Mouse (Mus musculus): ENCODE measurements at regions not wholly inside any gene's neighbourhood (a gene's known extent, or its start where the extent isn't known, plus 50 kb on each side); places are given as distances from the start of the nearest gene placed in this dataset.

DNA sequence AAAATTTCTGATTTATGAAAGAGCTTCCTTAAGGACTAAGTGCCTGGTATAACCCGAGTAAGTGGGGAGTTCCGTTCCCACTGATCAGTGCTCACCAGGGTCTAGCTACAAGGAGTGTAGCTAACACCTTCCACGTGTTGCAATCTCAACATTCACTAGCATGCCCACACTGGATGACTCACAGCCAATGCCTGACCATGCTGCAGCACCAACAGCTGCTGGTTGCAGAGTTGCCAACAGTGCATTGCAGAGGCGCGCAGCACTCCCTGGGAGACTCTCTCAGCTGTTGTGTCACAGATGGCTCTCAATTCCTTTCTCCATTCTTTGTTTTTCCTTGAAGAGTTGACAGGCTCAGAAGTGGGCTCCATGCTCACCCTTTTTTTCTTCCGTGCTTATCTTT is 787.5 kb upstream of the Tenm3 start:
- no peak for DNase-seq (ENCODE audit: extremely low spot score, low read depth, low spot score)

DNA sequence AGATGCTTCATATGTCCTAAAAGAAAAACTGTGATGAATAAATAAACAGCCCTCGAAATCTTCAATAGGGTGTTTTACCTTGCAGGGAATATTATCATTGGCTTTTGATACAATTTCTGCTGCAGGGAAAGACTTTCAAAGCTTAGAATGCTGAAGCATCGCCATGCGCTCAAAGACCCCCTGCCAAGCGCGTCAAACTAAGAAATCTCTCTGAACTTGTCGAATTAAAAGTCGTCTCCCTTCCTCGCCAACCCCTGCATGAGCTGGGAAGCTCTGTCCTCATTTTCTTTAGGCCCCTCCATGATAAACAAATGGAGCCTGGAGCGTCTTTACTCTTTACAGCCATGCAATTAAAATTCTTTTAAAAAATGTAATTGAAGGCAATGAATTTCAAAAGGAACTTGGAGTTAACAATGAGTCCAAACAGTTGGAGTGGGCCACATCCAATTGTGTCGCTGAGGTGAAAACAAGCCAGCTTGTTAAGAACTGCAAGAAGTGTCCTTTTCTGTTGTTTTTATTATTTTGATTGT is 784.3 kb upstream of the Tenm3 start:
- DNase-seq (ENCODE audit: extremely low spot score, low read depth, low spot score) = no peak

DNA sequence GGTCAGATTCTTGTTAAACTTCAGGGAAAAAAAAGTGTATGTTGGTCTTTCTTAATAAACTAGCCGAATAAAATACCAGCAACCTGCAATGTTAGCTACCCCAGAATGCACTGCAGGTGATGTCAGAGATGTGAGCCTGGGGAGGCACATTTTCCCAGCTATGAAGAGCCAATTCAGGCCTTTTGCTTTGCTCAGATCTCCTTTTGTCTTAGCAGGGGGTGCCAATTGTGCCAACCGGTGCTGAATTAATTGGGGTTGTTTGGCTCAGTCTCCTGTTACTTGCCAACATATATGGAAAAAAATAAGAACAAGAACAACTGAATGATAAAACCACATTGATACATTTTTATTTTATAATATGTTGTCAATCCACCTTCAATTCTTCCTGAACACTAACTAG is 751.8 kb upstream of the Tenm3 start:
- DNase-seq (ENCODE audit: extremely low spot score, low read depth, low spot score) = no peak

DNA sequence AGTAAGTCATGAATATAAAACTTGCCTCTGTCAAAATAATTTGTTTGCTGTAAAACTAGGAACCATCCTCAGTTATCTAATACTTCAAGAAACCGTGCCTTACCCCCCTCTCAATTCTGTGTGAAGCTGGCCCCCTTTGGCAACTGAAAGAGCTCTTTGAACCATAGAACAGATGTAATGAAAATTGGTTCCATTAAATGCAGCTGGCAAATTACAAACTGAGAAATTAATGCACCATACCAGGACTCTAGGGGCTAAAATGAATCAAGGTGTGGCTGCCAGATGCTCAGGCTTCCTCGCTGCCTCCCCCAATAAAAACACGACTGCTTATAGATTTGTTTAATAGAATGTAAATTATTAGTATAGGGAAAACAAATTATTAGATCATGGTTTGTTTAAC is 723.7 kb upstream of the Tenm3 start:
- DNase-seq (ENCODE audit: extremely low spot score, low read depth, low spot score) = no peak

DNA sequence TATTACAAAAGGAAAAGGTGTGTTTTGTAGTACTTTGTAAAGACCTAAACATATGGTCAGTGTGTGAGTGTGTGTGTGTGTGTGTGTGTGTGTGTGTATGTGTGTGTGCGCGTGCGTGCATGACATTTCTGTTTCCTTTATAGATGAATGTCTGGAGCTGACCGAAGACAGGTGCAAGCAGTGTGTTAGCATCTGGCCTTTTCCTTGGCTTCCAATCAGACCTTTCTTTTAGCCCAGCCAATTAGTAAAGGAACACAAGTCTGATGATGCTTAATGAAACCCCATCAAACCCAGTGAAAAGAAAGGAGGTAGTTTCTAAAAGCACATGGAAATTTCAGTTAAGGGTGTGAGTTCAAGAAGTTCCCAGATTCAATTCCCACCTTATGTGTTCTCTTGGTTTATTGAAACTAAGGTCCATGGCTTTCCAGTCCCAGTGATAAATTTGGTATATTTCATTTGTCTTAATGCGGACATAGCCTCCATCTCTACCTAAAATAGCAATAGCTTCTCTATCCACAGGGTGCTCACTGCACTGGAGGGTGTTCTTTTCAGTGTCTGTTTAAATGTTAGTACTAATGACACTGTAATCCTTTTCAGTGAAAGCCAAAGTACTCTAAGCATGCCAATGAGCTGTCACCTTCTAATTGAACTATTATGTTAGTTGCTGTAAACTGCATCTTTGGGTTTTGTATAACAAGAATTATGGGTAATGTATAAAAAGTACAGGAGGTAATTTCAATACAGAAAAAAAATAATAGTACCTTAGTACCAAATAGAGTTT is 719.9 kb upstream of the Tenm3 start:
- no peak for DNase-seq (ENCODE audit: extremely low spot score, low read depth, low spot score)

DNA sequence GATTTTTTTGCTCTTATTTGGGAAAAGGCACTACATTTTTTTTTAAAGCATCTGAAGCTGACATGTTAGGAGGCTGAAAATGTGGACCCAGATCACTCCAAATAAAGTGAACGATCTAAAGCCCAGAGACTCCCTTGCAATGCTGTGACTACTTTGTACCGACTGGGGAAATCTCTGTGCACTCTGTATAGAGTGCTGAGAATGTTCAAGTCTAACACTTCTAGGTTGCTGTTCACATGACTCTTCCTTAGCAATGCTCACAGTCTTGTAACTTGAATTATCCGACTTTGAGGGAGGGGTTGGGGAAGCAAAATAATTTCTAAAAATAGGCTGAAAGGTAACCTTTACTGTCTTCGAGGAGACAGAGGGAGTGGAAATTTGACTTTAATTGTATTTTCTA is 719.2 kb upstream of the Tenm3 start:
- no peak for DNase-seq (ENCODE audit: extremely low spot score, low read depth, low spot score)

DNA sequence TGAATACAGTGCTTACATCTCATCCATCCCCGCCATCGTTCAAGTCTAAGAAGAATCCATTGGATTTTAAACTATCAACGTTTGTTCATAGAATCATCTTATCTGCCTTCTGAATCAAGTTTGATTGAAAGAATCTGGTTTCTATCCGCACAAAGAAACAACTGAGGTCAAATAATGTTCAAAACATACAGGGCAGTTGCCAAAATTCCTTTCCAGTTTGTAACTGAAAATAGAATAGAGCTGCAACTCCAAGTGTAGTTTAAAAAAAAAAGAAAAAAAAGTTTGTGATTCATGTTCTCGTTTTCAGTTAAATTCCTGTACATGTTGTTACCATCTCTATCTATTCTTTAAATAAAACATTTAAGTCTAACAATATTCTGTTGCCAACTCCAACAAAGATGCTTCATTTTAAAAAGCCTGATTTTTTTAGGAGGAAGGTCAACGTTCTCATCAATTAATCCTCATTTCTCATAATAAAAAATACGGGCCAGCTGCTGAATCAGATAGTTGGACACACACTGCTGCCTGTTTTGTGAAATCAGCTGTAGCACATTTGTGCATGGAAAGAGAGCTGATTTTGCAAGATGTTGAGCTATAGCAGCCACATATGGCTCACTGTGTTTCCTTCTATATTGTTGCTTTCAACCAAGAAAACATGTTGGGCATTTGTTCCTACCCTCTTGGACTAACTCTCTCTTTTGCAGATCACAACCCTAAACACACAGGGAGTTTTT is 712.1 kb upstream of the Tenm3 start:
- DNase-seq (ENCODE audit: extremely low spot score, low read depth, low spot score) = no peak

DNA sequence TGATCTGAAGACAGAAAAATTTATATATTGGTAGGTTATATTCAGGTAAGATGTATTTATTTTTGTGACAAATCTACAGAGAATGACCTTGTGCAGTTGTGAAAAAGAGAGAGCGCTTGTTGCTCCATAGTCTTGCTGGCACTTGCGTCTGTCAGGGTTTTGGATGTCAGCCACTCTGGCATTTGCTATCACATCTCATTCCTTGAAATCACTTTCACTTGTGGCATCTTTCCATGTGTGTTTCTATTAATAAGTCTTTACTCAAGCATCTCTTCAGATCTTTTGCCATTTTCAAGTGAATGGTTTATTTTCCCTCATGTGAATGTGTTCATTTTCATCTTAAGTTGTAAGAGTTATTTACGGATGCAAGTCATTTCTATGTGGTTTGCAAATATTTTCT is 709.4 kb upstream of the Tenm3 start:
- no peak for DNase-seq (ENCODE audit: extremely low spot score, low read depth, low spot score)

DNA sequence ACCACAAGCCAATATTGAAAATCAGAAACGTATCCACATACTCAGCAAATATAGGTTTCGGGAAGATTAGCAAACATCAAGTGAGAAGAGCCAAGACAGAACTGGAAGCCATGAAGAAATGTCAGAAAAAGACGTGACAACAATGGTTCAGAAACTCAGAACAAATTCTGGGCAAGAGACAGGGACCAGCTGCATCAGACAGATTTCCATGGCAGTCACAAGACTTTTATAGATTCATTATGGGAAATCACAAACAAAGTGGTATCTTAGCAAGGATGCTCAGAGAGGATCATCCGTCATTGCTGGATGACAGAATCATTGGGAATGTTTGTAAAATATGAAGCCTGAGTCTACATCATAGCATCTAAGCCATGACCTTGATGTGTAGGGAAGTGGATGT is 699.6 kb upstream of the Tenm3 start:
- DNase-seq (ENCODE audit: extremely low spot score, low read depth, low spot score) = no peak

DNA sequence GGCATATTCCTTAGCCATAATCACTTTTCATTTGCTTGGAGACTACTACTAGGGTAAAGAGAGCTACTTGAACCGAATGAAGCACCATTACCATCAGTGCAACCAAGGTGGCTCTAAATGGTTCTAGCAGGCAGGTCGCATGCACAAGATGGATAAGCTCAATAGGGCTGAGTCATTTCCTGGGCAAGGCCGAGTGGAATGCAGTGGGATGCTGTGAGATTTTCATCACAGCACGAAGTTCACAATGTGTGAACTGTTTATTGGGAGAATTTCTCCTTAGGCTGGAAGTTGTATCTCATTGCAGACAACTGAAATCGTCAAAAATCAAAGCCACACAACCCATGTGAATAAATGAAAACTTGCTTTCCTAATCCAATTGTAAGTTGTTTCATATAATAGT is 697.6 kb upstream of the Tenm3 start:
- DNase-seq (ENCODE audit: extremely low spot score, low read depth, low spot score) = no peak

DNA sequence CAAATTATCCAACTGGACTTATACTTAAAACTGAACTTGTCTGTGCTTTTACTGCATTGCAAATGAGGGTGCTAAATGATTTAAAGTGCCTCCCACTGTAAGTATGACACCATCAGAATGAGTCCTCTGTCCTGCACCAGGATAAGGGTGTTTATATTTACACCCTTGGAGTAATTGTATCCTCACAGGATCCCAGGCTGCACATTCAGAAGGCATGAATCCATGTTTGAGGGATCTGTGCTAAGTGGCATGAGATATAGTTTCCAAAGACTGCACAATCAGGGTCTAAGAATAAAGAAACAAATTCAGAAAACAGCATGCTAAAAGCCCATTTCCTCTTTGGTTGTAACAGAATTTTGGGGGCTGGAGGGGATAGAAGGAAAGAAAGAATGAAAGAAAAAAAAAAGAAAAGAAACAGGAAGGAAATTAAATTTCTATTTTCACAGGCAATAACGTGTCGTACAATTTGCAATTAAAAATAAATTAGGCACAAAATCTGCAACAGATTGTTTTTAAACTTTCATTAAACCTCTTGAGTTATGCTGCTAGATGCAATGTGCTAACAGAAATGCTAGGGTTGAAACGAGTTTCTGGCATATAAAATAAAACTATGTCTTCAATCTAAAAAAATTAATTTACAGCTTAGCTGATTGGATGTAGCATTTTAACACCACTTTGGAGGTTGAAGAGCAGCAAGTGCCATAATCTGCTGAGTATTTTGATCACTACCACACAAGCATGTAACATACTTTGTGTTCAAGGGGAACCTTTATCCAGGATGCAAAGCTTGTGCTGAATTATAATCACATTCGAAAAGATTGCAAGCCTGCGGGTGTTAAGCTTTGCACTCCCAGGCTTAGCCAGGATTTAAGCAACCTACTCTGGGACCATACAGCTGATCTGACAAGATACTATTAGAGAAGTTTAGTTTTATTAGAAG is 689.9 kb upstream of the Tenm3 start:
- no peak for DNase-seq (ENCODE audit: extremely low spot score, low read depth, low spot score)

DNA sequence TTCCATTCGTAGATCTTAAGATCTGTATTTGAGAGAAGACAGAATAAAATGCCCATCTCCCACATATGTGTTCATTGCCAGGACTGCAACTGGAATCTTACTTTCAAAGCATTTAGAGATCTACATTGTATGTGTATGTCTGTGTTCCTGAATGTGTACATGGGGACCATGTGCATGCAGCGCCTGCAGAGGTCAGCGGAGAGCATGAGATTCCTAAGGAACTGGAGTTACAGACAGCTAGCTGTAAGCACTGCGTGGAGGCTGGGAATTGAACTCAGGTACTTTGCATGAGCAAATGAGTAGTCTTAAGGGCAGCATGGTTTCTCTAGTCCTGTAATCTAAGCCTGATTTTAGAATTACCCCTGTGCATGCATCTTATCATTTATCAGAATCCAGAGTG is 685.5 kb upstream of the Tenm3 start:
- no peak for DNase-seq (ENCODE audit: extremely low spot score, low read depth, low spot score)

DNA sequence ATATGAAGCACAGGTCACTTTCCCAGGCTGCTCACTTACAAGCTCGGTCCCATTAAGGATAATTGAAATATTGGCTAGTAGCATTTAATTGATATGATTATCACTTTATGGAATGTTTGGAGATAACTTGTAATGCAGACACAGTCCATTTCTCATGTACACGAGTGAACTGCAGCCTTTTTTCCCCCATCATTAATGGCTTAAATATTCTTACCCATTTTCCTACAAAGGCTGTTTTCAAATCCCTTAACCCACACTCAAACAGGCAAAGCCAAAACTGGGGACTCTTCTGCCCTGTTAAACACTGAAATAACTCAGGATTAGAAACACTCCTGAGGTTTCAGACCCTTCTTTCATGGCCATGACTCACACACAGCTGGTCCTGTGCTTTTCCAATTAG is 649.2 kb upstream of the Tenm3 start:
- DNase-seq (ENCODE audit: extremely low spot score, low read depth, low spot score) = no peak

DNA sequence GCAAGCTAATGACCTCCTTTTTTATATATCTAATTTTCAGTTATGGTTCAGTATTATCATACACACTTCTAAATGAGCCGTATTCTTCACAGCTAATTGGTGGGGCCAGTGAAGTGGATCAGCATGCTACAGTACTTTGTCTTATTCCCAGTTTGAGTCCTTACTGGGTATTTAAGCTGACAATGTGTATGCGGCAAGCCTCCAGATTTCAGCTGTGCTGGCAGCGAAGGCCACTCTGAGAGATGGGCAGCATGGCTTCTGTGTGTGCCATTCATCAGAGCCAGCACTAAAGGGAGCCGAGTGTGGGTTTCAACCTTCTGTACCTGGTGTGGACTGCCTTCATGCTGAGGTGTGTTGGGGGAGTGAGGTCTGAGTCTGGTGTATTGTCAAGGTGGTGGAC is 641.5 kb upstream of the Tenm3 start:
- DNase-seq (ENCODE audit: extremely low spot score, low read depth, low spot score) = no peak

DNA sequence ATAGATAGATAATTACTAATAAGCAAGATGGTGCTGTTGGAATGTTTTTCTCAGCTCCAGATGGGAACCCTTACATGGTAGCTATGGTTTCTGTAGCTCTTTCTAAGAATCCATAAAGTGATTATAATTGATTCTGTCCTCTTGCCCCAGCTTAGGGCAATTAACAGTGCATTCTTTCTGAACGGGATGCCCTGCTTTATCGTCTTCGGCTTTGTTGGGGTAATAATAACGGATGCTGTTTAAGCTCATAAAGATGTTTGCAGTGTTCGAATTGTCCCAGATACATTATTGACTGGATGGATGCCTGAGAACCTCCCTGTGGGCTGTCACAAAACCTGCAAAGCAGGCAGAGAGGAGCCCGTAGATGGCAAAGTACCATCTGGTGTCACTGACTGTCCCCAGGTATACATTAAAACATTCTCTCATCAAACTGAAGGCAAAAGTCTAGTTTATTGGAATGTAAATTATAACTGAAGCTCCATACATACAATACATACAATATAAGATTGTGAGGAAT is 637.8 kb upstream of the Tenm3 start:
- no peak for DNase-seq (ENCODE audit: extremely low spot score, low read depth, low spot score)

DNA sequence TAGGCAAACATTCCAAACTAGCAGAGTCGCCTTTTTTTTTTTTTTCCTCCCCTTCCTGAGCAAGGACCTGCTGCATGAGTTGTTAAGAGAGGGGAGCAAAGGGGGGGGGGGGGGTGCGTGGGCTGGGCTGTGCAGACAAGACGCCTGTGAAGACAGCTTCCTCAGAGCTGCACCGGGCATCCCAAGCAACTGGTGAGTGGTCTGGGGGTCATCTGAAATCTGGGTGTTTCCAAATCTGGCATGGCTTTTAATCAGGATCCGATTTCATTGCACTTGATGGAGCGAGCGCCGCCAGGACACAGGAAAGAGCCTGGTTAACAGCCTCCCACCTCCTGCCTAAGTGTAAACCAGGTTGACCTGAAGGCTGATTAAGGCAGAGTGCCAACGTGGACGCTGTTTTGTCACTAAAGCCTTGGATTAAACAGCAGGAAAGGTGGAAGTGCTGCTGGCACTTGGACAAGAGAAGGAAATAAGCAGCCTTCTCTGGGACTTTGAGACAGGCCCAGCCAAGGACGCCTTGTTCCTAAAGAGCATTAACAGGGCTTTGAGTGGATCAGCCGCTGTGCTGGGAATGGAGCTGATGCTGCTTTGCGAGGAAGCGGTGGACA is 622.3 kb upstream of the Tenm3 start:
- DNase-seq (ENCODE audit: extremely low spot score, low read depth, low spot score) = peak; percentile 18

DNA sequence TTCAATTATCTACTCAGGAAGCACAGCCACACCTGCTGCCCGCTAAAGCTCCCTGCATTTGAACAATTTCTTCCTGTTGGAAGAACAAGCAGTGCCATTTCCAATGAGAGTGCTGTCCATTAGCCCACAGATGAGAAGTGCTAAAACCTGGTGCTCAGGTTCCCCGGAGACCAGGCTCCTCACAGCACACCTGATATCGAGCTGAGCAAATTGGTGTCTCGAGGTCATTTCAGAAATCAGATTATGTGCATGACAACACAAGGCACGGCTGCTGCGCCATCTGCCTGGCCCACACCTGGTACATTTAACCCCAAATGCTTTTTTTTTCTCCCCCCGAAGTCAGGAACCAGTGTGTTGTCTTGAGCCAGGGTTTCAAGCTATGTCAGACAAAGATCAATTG is 621.3 kb upstream of the Tenm3 start:
- DNase-seq (ENCODE audit: extremely low spot score, low read depth, low spot score) = no peak

DNA sequence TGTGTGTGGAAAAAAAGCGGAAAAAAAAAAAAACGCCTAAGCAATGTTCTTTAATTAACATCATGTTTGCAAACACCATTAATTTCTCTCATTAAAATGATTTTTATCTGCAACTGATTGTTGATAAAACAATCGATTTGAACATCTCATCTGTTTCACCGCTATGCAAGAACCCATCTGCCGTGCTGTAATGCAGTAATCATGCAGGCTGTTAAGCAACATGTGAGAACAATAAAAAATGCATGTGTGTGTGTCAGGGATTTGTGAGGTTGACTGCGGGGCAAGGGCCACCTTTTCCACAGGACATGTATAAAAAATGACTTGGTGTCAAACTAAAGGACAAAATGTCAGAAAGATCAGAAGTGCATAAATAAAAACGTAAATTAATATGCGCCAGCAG is 618.9 kb upstream of the Tenm3 start:
- peak; percentile 20 for DNase-seq (ENCODE audit: extremely low spot score, low read depth, low spot score)

DNA sequence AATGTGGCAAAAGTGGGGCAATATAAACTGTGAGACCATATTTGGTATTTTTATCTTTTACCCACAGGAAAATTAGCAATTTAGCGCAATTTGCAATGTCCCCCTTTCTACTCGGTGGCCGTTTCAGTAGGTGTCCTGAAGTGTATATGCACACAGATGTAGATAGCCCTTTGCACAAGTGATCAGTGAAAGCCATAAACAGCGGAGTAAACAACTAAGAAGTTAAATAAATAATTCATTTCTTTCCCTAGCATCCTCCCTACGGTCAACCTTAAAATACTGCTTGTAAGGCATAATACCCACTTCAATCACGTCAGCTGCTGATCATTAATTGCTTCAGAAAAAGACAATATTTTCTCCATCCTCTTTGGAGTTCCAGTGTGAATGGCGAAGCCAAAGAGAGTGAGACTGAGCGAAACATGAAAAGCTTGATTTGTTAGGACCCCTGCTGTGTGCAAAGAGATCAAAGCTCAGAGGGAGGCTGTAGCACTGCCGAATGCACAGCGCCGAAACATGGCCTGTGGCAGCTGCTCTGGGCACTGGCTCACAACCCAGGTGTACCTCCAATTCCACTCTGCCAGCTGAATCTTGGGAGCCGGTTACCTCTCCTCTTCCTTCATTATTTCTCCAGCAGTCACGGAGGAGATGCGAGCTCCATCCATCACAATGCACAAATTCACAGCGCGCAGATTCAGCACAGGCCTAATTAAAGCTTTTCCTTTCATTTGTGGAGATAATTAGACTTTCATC is 618.1 kb upstream of the Tenm3 start:
- peak; percentile 52 for DNase-seq (ENCODE audit: extremely low spot score, low read depth, low spot score)

DNA sequence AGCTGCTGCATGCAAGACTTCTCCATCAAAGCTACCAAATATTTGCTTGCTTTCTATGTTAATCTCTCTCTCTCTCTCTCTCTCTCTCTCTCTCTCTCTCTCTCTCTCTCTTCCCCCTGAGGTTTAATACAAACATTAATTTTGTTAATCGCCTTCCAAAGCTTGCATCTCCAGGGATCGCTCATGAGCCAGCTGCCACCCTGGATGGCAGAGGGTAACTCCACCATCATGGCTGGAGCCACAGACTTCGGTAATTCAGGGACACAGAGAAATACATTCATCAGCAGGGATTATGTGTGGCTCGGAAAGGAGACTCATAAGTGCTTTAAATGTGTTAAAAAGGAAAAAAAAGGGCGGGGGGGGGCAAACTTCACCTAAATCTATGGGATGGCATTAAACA is 601.7 kb upstream of the Tenm3 start:
- DNase-seq (ENCODE audit: extremely low spot score, low read depth, low spot score) = no peak

Data from hindlimb bud, embryonic 11.5 days (tissue).